Mouse (Mus musculus): Measurements from ENCODE around the gene Rrp1b. TPM values are rescaled to one million over a fixed set of nuclear protein-coding genes. Genes with fewer than 3 reads are reported as not detected.
A peak's percentile ranks its signal among the peaks of the same experiment; 100 is the strongest.

Gene Rrp1b
- polyA plus RNA-seq, 1 experiment from 2014 or later, result 73.2 TPM

GRCm38 (mm10) chr17:32036509-32037438, 874 bp downstream of the Rrp1b start:
- H3K4me1 ChIP-seq (replicated peaks; ENCODE audit: control insufficient read depth, insufficient read depth, low read length), result peaks cover 16% of the 10 kb centered on the region
- WGBS, result under 1% methylated on average over 46 of the region's 46 CpGs
- peak; percentile 64; the same call in 1 of the 2 replicates for ATAC-seq (replicated peaks; ENCODE audit: low FRiP score, low TSS enrichment, low read depth)
- peak overlapping the region; percentile 60 for H3K9ac ChIP-seq (ENCODE audit: low read length)
- peak overlapping the region; percentile 74 for H3K4me2 ChIP-seq (ENCODE audit: low read length)
- no peaks in the 10 kb centered on the region for H3K9me3 ChIP-seq (ENCODE audit: control insufficient read depth, low read length)
- H3K27ac ChIP-seq (ENCODE audit: low read depth), result peak overlapping the region; percentile 84; the same call in 1 of the 2 replicates
- H3K27me3 ChIP-seq (replicated peaks; ENCODE audit: control insufficient read depth, insufficient read depth, low read length), result no peaks in the 10 kb centered on the region
- peak overlapping the region; percentile 97 for H3K4me3 ChIP-seq (ENCODE audit: low read depth, low read length)
- H3K36me3 ChIP-seq (ENCODE audit: control insufficient read depth, insufficient read depth, low read length), result 0 out of 2 replicates have a peak, but pooled peaks cover 4% of the 10 kb centered on the region
- peak; percentile 82 for DNase-seq (ENCODE audit: low spot score)

DNA sequence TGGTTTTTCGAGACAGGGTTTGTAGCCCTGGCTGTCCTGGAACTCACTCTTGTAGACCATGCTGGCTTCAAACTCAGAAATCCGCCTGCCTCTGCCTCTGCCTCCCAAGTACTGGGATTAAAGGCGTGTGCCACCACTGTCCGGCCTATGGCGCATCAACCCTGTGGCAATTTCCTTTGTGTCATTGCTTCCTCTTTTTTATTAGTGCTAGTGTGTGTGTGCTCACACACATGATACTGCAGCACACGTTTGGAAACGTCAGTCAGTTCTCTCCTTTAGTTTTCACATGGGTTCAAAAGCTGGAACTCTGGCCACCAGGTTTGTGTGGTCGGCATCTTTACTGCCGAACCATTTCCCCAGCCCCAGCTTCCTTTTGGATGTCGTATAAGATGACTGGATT, 4.4 kb downstream of the Rrp1b start:
- Histone ChIP-seq H3K4me3 (ENCODE audit: low read depth, low read length) (no peak overlapping the region), H3K9ac (ENCODE audit: low read length) (no peak overlapping the region), H3K4me2 (ENCODE audit: low read length) (no peak overlapping the region), H3K9me3 (ENCODE audit: control insufficient read depth, low read length) (no peaks in the 10 kb centered on the region), H3K4me1 (replicated peaks; ENCODE audit: control insufficient read depth, insufficient read depth, low read length) (peaks cover 16% of the 10 kb centered on the region), H3K36me3 (ENCODE audit: control insufficient read depth, insufficient read depth, low read length) (0 out of 2 replicates have a peak, but pooled peaks cover 4% of the 10 kb centered on the region), H3K27me3 (replicated peaks; ENCODE audit: control insufficient read depth, insufficient read depth, low read length) (no peaks in the 10 kb centered on the region), H3K27ac (ENCODE audit: low read depth) (no peak overlapping the region)
- ATAC-seq (replicated peaks; ENCODE audit: low FRiP score, low TSS enrichment, low read depth) (no peak), DNase-seq (ENCODE audit: low spot score) (no peak)
- WGBS, result 84% methylated on average over 10 of the region's 10 CpGs

GRCm38 (mm10) chr17:32046541-32046940, 10.6 kb downstream of the Rrp1b start:
- H3K4me1 ChIP-seq (replicated peaks; ENCODE audit: control insufficient read depth, insufficient read depth, low read length), result no peaks in the 10 kb centered on the region
- DNase-seq (ENCODE audit: low spot score), result no peak
- no peaks in the 10 kb centered on the region for H3K9me3 ChIP-seq (ENCODE audit: control insufficient read depth, low read length)
- ATAC-seq (replicated peaks; ENCODE audit: low FRiP score, low TSS enrichment, low read depth), result no peak
- H3K4me3 ChIP-seq (ENCODE audit: low read depth, low read length), result no peak overlapping the region
- H3K27ac ChIP-seq (ENCODE audit: low read depth), result no peak overlapping the region
- H3K36me3 ChIP-seq (ENCODE audit: control insufficient read depth, insufficient read depth, low read length), result peaks cover 54% of the 10 kb centered on the region
- no peaks in the 10 kb centered on the region for H3K27me3 ChIP-seq (replicated peaks; ENCODE audit: control insufficient read depth, insufficient read depth, low read length)
- H3K9ac ChIP-seq (ENCODE audit: low read length), result no peak overlapping the region
- WGBS, result 89% methylated on average over 5 of the region's 5 CpGs
- H3K4me2 ChIP-seq (ENCODE audit: low read length), result no peak overlapping the region

DNA sequence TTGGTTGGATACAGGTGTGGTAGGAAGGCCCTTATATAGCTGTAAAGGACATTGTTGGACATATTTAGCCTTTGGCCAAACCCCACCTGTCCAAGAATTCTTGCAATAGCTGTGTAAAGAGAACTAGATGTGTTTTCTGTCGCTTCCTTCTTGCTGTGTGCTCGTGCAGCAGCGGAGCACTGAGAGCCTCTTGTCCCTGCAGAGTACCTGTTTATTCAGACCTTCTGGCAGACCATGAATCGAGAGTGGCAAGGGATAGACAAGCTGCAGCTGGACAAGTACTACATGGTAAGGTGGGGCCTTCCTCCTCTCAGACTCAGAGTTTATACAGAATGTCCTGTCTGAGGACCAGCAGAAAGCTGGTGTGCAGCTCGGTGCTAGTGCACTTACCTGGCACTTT, 12.5 kb downstream of the Rrp1b start:
- H3K27ac ChIP-seq (ENCODE audit: low read depth), result no peak overlapping the region
- 63% methylated on average over 5 of the region's 5 CpGs for WGBS
- no peak for ATAC-seq (replicated peaks; ENCODE audit: low FRiP score, low TSS enrichment, low read depth)
- peaks cover 73% of the 10 kb centered on the region for H3K36me3 ChIP-seq (ENCODE audit: control insufficient read depth, insufficient read depth, low read length)
- no peaks in the 10 kb centered on the region for H3K4me1 ChIP-seq (replicated peaks; ENCODE audit: control insufficient read depth, insufficient read depth, low read length)
- no peak overlapping the region for H3K4me3 ChIP-seq (ENCODE audit: low read depth, low read length)
- H3K9ac ChIP-seq (ENCODE audit: low read length), result no peak overlapping the region
- no peak for DNase-seq (ENCODE audit: low spot score)
- no peaks in the 10 kb centered on the region for H3K9me3 ChIP-seq (ENCODE audit: control insufficient read depth, low read length)
- no peaks in the 10 kb centered on the region for H3K27me3 ChIP-seq (replicated peaks; ENCODE audit: control insufficient read depth, insufficient read depth, low read length)
- no peak overlapping the region for H3K4me2 ChIP-seq (ENCODE audit: low read length)

- H3K9me3 ChIP-seq (ENCODE audit: control insufficient read depth, low read length), result no peaks in the 10 kb centered on the region
- ATAC-seq (replicated peaks; ENCODE audit: low FRiP score, low TSS enrichment, low read depth), result no peak
- WGBS, result 80% methylated on average over 4 of the region's 4 CpGs
These were observed 14.0 kb downstream of the Rrp1b start for GRCm38 (mm10) chr17:32049914-32050313.

DNA sequence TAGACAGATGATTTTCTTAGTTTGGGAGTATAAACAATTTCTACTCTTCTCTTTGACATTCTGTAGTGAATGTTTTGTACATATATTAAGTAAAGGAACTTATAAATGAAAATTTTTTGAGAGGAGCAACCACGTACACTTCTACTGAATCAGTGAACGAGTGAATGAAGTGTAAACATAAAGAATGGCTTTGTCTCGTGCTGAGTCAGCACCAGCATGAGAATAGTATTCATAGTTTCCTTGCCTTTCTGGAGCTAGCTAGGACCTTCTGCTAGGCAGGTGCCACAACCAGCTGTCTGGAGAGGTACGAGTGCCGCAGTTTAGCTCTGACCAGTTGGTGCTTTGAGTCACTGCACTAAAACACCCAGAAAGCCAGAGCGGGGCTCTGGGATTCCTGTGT, 14.7 kb downstream of the Rrp1b start:
- no peak overlapping the region for H3K27ac ChIP-seq (ENCODE audit: low read depth)
- H3K9me3 ChIP-seq (ENCODE audit: control insufficient read depth, low read length), result no peaks in the 10 kb centered on the region
- no peak overlapping the region for H3K9ac ChIP-seq (ENCODE audit: low read length)
- DNase-seq (ENCODE audit: low spot score) (no peak), ATAC-seq (replicated peaks; ENCODE audit: low FRiP score, low TSS enrichment, low read depth) (no peak)
- no peak overlapping the region for H3K4me3 ChIP-seq (ENCODE audit: low read depth, low read length)
- H3K36me3 ChIP-seq (ENCODE audit: control insufficient read depth, insufficient read depth, low read length), result peaks cover 93% of the 10 kb centered on the region
- no peaks in the 10 kb centered on the region for H3K27me3 ChIP-seq (replicated peaks; ENCODE audit: control insufficient read depth, insufficient read depth, low read length)
- WGBS, result 85% methylated on average over 6 of the region's 6 CpGs
- no peaks in the 10 kb centered on the region for H3K4me1 ChIP-seq (replicated peaks; ENCODE audit: control insufficient read depth, insufficient read depth, low read length)
- H3K4me2 ChIP-seq (ENCODE audit: low read length), result no peak overlapping the region

More at GRCm38 (mm10) chr17:32049914-32050313, 14.0 kb downstream of the Rrp1b start:
- H3K9ac ChIP-seq (ENCODE audit: low read length), result no peak overlapping the region
- no peak overlapping the region for H3K4me3 ChIP-seq (ENCODE audit: low read depth, low read length)
- H3K4me2 ChIP-seq (ENCODE audit: low read length), result no peak overlapping the region
- no peaks in the 10 kb centered on the region for H3K27me3 ChIP-seq (replicated peaks; ENCODE audit: control insufficient read depth, insufficient read depth, low read length)
- H3K36me3 ChIP-seq (ENCODE audit: control insufficient read depth, insufficient read depth, low read length), result peaks cover 86% of the 10 kb centered on the region
- H3K4me1 ChIP-seq (replicated peaks; ENCODE audit: control insufficient read depth, insufficient read depth, low read length), result no peaks in the 10 kb centered on the region
- H3K27ac ChIP-seq (ENCODE audit: low read depth), result no peak overlapping the region
- no peak for DNase-seq (ENCODE audit: low spot score)

- Histone ChIP-seq H3K27ac (ENCODE audit: low read depth) (no peak overlapping the region), H3K27me3 (replicated peaks; ENCODE audit: control insufficient read depth, insufficient read depth, low read length) (no peaks in the 10 kb centered on the region), H3K4me1 (replicated peaks; ENCODE audit: control insufficient read depth, insufficient read depth, low read length) (no peaks in the 10 kb centered on the region), H3K9me3 (ENCODE audit: control insufficient read depth, low read length) (no peaks in the 10 kb centered on the region), H3K4me3 (ENCODE audit: low read depth, low read length) (no peak overlapping the region), H3K36me3 (ENCODE audit: control insufficient read depth, insufficient read depth, low read length) (peaks cover 98% of the 10 kb centered on the region), H3K4me2 (ENCODE audit: low read length) (no peak overlapping the region), H3K9ac (ENCODE audit: low read length) (no peak overlapping the region)
- DNase-seq (ENCODE audit: low spot score) (no peak), ATAC-seq (replicated peaks; ENCODE audit: low FRiP score, low TSS enrichment, low read depth) (no peak)
- 79% methylated on average over 5 of the region's 5 CpGs for WGBS
These were observed 16.6 kb downstream of the Rrp1b start for GRCm38 (mm10) chr17:32052237-32053080.

- Histone ChIP-seq H3K9ac (ENCODE audit: low read length) (no peak overlapping the region), H3K4me2 (ENCODE audit: low read length) (no peak overlapping the region), H3K36me3 (ENCODE audit: control insufficient read depth, insufficient read depth, low read length) (peaks cover 98% of the 10 kb centered on the region), H3K27me3 (replicated peaks; ENCODE audit: control insufficient read depth, insufficient read depth, low read length) (no peaks in the 10 kb centered on the region), H3K4me3 (ENCODE audit: low read depth, low read length) (no peak overlapping the region), H3K4me1 (replicated peaks; ENCODE audit: control insufficient read depth, insufficient read depth, low read length) (no peaks in the 10 kb centered on the region), H3K9me3 (ENCODE audit: control insufficient read depth, low read length) (no peaks in the 10 kb centered on the region), H3K27ac (ENCODE audit: low read depth) (no peak overlapping the region)
- WGBS, result 87% methylated on average over 5 of the region's 5 CpGs
- no peak for DNase-seq (ENCODE audit: low spot score)
- ATAC-seq (replicated peaks; ENCODE audit: low FRiP score, low TSS enrichment, low read depth), result no peak
These were observed 17.8 kb downstream of the Rrp1b start for GRCm38 (mm10) chr17:32053677-32054076.

Measured in intestine, embryonic 14.5 days (tissue).